Mouse (Mus musculus) midbrain, embryonic 11.5 days (tissue): ENCODE results near the gene Ces1b. TPM values are rescaled to one million over a fixed set of nuclear protein-coding genes. Genes with fewer than 3 reads are reported as not detected.

Experiments
- ATAC-seq: fragments of 200-750 bp; cut with Nextera tagmentation; 2 replicates; pipeline ENCODE4 v1.8.0; 2017; ENCODE audit warnings: moderate TSS enrichment, moderate library complexity; ENCODE audit not compliant: low FRiP score
- DNase-seq: peaks from one replicate; pipeline ENCODE4 v3.0.0; 2015; ENCODE audit warnings: low spot score; ENCODE audit errors: missing footprints
- H3K27ac ChIP-seq: fragments of 300-500 bp; sonication (generic); 2 replicates; pipeline ENCODE4 v1.5.1; 2014; ENCODE audit warnings: low read depth, low read length
- H3K27me3 ChIP-seq: fragments of 300-500 bp; sonication (generic); 2 replicates; pipeline ENCODE4 v1.6.1; 2014; ENCODE audit warnings: mild to moderate bottlenecking, low read length, moderate library complexity, mixed read lengths; ENCODE audit not compliant: control insufficient read depth, insufficient read depth
- H3K36me3 ChIP-seq: fragments of 300-500 bp; sonication (generic); 2 replicates; pipeline ENCODE4 v1.6.1; 2014; ENCODE audit warnings: mild to moderate bottlenecking, low read length, moderate library complexity, mixed read lengths; ENCODE audit not compliant: control insufficient read depth, insufficient read depth
- H3K4me1 ChIP-seq: fragments of 300-500 bp; sonication (generic); 2 replicates; pipeline ENCODE4 v1.6.1; 2014; ENCODE audit warnings: low read length; ENCODE audit not compliant: control insufficient read depth, insufficient read depth
- H3K4me2 ChIP-seq: fragments of 300-500 bp; sonication (generic); 2 replicates; pipeline ENCODE4 v1.6.1; 2014; ENCODE audit warnings: mild to moderate bottlenecking, moderate library complexity
- H3K4me3 ChIP-seq: fragments of 300-500 bp; sonication (generic); 2 replicates; pipeline ENCODE4 v1.5.1; 2014; ENCODE audit warnings: low read depth, low read length
- H3K9ac ChIP-seq: fragments of 300-500 bp; sonication (generic); 2 replicates; pipeline ENCODE4 v1.6.1; 2014; ENCODE audit warnings: low read length
- H3K9me3 ChIP-seq: fragments of 300-500 bp; sonication (generic); 2 replicates; pipeline ENCODE4 v1.6.1; 2016; ENCODE audit warnings: low read length; ENCODE audit not compliant: control insufficient read depth
- WGBS: fragments of 180-500 bp; shearing (Covaris S2); extraction: QIAGEN DNeasy Blood & Tissue Kit; methylation state at CpG from one replicate; pipeline ENCODE4 v1.1.7; 2014; 5-methylcytosine and 5-hydroxymethylcytosine counted together
- polyA plus RNA-seq: library from polyadenylated mRNA; unstranded; fragments of >200 nt; fragmentation: Nextera tagmentation; extraction: Ambion mirVana; gene quantifications from 2 replicates; pipeline ENCODE4 v1.2.1, GENCODE M21; 2014

Ces1b gene
- polyA plus RNA-seq: not detected in 2 replicates

GRCm38 (mm10) chr8:93079887-93080286, at the start of gene Ces1b:
Gene Ces1b (minus strand): TSS chr8:93080017.
- ATAC-seq (no peak), DNase-seq (no peak)
- Histone ChIP-seq H3K27ac (no peak within 1 kb of the TSS), H3K4me2 (no peak within 1 kb of the TSS), H3K9me3 (no peaks in the 10 kb centered on the region), H3K36me3 (no peaks in the 10 kb centered on the region), H3K9ac (no peak within 1 kb of the TSS), H3K4me3 (no peak within 1 kb of the TSS), H3K27me3 (no peaks in the 10 kb centered on the region), H3K4me1 (no peaks in the 10 kb centered on the region)
- WGBS: 74% methylated on average over 2 of the region's 2 CpGs

- H3K27me3 ChIP-seq: no peaks in the 10 kb centered on the region
- no peak overlapping the region for H3K4me3 ChIP-seq
- no peak overlapping the region for H3K4me2 ChIP-seq
- 78% methylated on average over 2 of the region's 2 CpGs for WGBS
- H3K36me3 ChIP-seq: no peaks in the 10 kb centered on the region
- H3K27ac ChIP-seq: no peak overlapping the region
- ATAC-seq (no peak), DNase-seq (no peak)
- H3K9me3 ChIP-seq: no peaks in the 10 kb centered on the region
- H3K4me1 ChIP-seq: no peaks in the 10 kb centered on the region
- no peak overlapping the region for H3K9ac ChIP-seq
Observed at GRCm38 (mm10) chr8:93126476-93126875, 46.7 kb upstream of the Ces1b start.

GRCm38 (mm10) chr8:93122005-93122404, 42.2 kb upstream of the Ces1b start:
- DNase-seq (no peak), ATAC-seq (no peak)
- Histone ChIP-seq H3K27ac (no peak overlapping the region), H3K27me3 (no peaks in the 10 kb centered on the region), H3K9ac (no peak overlapping the region), H3K9me3 (no peaks in the 10 kb centered on the region), H3K4me2 (no peak overlapping the region), H3K4me1 (no peaks in the 10 kb centered on the region), H3K4me3 (no peak overlapping the region), H3K36me3 (no peaks in the 10 kb centered on the region)
- WGBS: 84% methylated on average over 1 of the region's 1 CpGs

GRCm38 (mm10) chr8:93095376-93095775, 15.6 kb upstream of the Ces1b start:
- no peak overlapping the region for H3K4me2 ChIP-seq
- H3K36me3 ChIP-seq: no peaks in the 10 kb centered on the region
- ATAC-seq (no peak), DNase-seq (no peak)
- H3K27me3 ChIP-seq: no peaks in the 10 kb centered on the region
- no peak overlapping the region for H3K9ac ChIP-seq
- H3K4me3 ChIP-seq: no peak overlapping the region
- H3K4me1 ChIP-seq: no peaks in the 10 kb centered on the region
- no peaks in the 10 kb centered on the region for H3K9me3 ChIP-seq
- no peak overlapping the region for H3K27ac ChIP-seq

- Histone ChIP-seq H3K9ac (no peak overlapping the region), H3K27ac (no peak overlapping the region), H3K36me3 (no peaks in the 10 kb centered on the region), H3K27me3 (no peaks in the 10 kb centered on the region), H3K4me3 (no peak overlapping the region), H3K9me3 (no peaks in the 10 kb centered on the region), H3K4me1 (peaks cover 2% of the 10 kb centered on the region), H3K4me2 (no peak overlapping the region)
- 78% methylated on average over 1 of the region's 1 CpGs for WGBS
- ATAC-seq (no peak), DNase-seq (no peak)
Observed at GRCm38 (mm10) chr8:93091324-93091723, 11.5 kb upstream of the Ces1b start.

- DNase-seq (peak; percentile 87), ATAC-seq (peak; percentile 79)
- no peaks in the 10 kb centered on the region for H3K36me3 ChIP-seq
- H3K27me3 ChIP-seq: no peaks in the 10 kb centered on the region
- WGBS: 3% methylated on average over 2 of the region's 2 CpGs
- H3K4me2 ChIP-seq: no peak overlapping the region
- no peak overlapping the region for H3K9ac ChIP-seq
- H3K4me3 ChIP-seq: no peak overlapping the region
- H3K4me1 ChIP-seq: peaks cover 2% of the 10 kb centered on the region
- H3K9me3 ChIP-seq: no peaks in the 10 kb centered on the region
- no peak overlapping the region for H3K27ac ChIP-seq
Observed at GRCm38 (mm10) chr8:93088686-93089122, 8.9 kb upstream of the Ces1b start.

- DNase-seq (no peak), ATAC-seq (no peak)
- H3K27ac ChIP-seq: no peak overlapping the region
- no peaks in the 10 kb centered on the region for H3K36me3 ChIP-seq
- peaks cover 2% of the 10 kb centered on the region for H3K4me1 ChIP-seq
- no peak overlapping the region for H3K9ac ChIP-seq
- WGBS: 41% methylated on average over 7 of the region's 7 CpGs
- H3K27me3 ChIP-seq: no peaks in the 10 kb centered on the region
- H3K4me3 ChIP-seq: no peak overlapping the region
- no peaks in the 10 kb centered on the region for H3K9me3 ChIP-seq
- no peak overlapping the region; the same call in 1 of the 2 replicates for H3K4me2 ChIP-seq
Observed at GRCm38 (mm10) chr8:93088193-93088592, 8.4 kb upstream of the Ces1b start.

GRCm38 (mm10) chr8:93075251-93075650, 4.6 kb downstream of the Ces1b start:
- no peaks in the 10 kb centered on the region for H3K27me3 ChIP-seq
- 91% methylated on average over 4 of the region's 4 CpGs for WGBS
- no peaks in the 10 kb centered on the region for H3K9me3 ChIP-seq
- no peak overlapping the region for H3K27ac ChIP-seq
- no peak overlapping the region for H3K4me2 ChIP-seq
- no peak overlapping the region for H3K9ac ChIP-seq
- no peaks in the 10 kb centered on the region for H3K36me3 ChIP-seq
- DNase-seq: no peak
- H3K4me3 ChIP-seq: no peak overlapping the region
- H3K4me1 ChIP-seq: no peaks in the 10 kb centered on the region
- no peak for ATAC-seq

- H3K9me3 ChIP-seq: no peaks in the 10 kb centered on the region
- H3K36me3 ChIP-seq: no peaks in the 10 kb centered on the region
- no peaks in the 10 kb centered on the region for H3K27me3 ChIP-seq
- no peak overlapping the region for H3K9ac ChIP-seq
- 81% methylated on average over 3 of the region's 3 CpGs for WGBS
- DNase-seq (no peak), ATAC-seq (no peak)
- H3K4me2 ChIP-seq: no peak overlapping the region
- no peaks in the 10 kb centered on the region for H3K4me1 ChIP-seq
- no peak overlapping the region for H3K4me3 ChIP-seq
- H3K27ac ChIP-seq: no peak overlapping the region
Observed at GRCm38 (mm10) chr8:93063416-93064117, 16.2 kb downstream of the Ces1b start.
